Mouse (Mus musculus): ENCODE measurements at regions not wholly inside any gene's neighbourhood (a gene's known extent, or its start where the extent isn't known, plus 50 kb on each side); places are given as distances from the start of the nearest gene placed in this dataset.

GRCm38 (mm10) chr3:40456070-40456469, 75.0 kb upstream of the Intu start:
- Histone ChIP-seq H3K4me1 (ENCODE audit: control insufficient read depth, insufficient read depth, low read length) (no peaks in the 10 kb centered on the region), H3K27ac (ENCODE audit: insufficient read depth, low read length) (no peak overlapping the region), H3K4me3 (replicated peaks; ENCODE audit: insufficient read depth, low read depth, low read length) (no peak overlapping the region), H3K27me3 (ENCODE audit: control insufficient read depth, insufficient read depth, low read length) (no peaks in the 10 kb centered on the region)
- TF ChIP-seq CTCF (IDR thresholded peaks at IDR 0.05; ENCODE audit: borderline replicate concordance, insufficient read depth, low read depth, low read length) (no peak), POLR2A (IDR thresholded peaks at IDR 0.05; ENCODE audit: borderline replicate concordance, insufficient read depth, low read length) (no peak)
- 86% methylated on average over 2 of the region's 2 CpGs for WGBS
- no peak for DNase-seq

- Histone ChIP-seq H3K27me3 (ENCODE audit: control insufficient read depth, insufficient read depth, low read length) (no peaks in the 10 kb centered on the region), H3K27ac (ENCODE audit: insufficient read depth, low read length) (no peak overlapping the region)
- 91% methylated on average over 5 of the region's 5 CpGs for WGBS
Measured at GRCm38 (mm10) chr3:40458490-40458889, 72.6 kb upstream of the Intu start.

GRCm38 (mm10) chr3:40463446-40463845, 67.6 kb upstream of the Intu start:
- DNase-seq = no peak

More at GRCm38 (mm10) chr3:40458490-40458889, 72.6 kb upstream of the Intu start:
- no peak for TF ChIP-seq POLR2A (IDR thresholded peaks at IDR 0.05; ENCODE audit: borderline replicate concordance, insufficient read depth, low read length)
- no peak for TF ChIP-seq CTCF (IDR thresholded peaks at IDR 0.05; ENCODE audit: borderline replicate concordance, insufficient read depth, low read depth, low read length)
- Histone ChIP-seq H3K4me1 (ENCODE audit: control insufficient read depth, insufficient read depth, low read length) (no peaks in the 10 kb centered on the region), H3K4me3 (replicated peaks; ENCODE audit: insufficient read depth, low read depth, low read length) (no peak overlapping the region)
- DNase-seq = no peak

GRCm38 (mm10) chr3:40470101-40470500, 61.0 kb upstream of the Intu start:
- WGBS = 52% methylated on average over 6 of the region's 6 CpGs
- no peak overlapping the region for H3K4me3 ChIP-seq (replicated peaks; ENCODE audit: insufficient read depth, low read depth, low read length)
- H3K27ac ChIP-seq (ENCODE audit: insufficient read depth, low read length) = no peak overlapping the region
- DNase-seq = no peak
- TF ChIP-seq POLR2A (IDR thresholded peaks at IDR 0.05; ENCODE audit: borderline replicate concordance, insufficient read depth, low read length) (no peak), CTCF (IDR thresholded peaks at IDR 0.05; ENCODE audit: borderline replicate concordance, insufficient read depth, low read depth, low read length) (no peak)
- no peaks in the 10 kb centered on the region for H3K27me3 ChIP-seq (ENCODE audit: control insufficient read depth, insufficient read depth, low read length)
- H3K4me1 ChIP-seq (ENCODE audit: control insufficient read depth, insufficient read depth, low read length) = no peaks in the 10 kb centered on the region

More at GRCm38 (mm10) chr3:40463446-40463845, 67.6 kb upstream of the Intu start:
- Histone ChIP-seq H3K27ac (ENCODE audit: insufficient read depth, low read length) (no peak overlapping the region), H3K4me1 (ENCODE audit: control insufficient read depth, insufficient read depth, low read length) (no peaks in the 10 kb centered on the region), H3K27me3 (ENCODE audit: control insufficient read depth, insufficient read depth, low read length) (no peaks in the 10 kb centered on the region), H3K4me3 (replicated peaks; ENCODE audit: insufficient read depth, low read depth, low read length) (no peak overlapping the region)
- TF ChIP-seq POLR2A (IDR thresholded peaks at IDR 0.05; ENCODE audit: borderline replicate concordance, insufficient read depth, low read length) (no peak), CTCF (IDR thresholded peaks at IDR 0.05; ENCODE audit: borderline replicate concordance, insufficient read depth, low read depth, low read length) (no peak)
- 64% methylated on average over 5 of the region's 5 CpGs for WGBS

GRCm38 (mm10) chr3:40472766-40473165, 58.3 kb upstream of the Intu start:
- 91% methylated on average over 6 of the region's 6 CpGs for WGBS
- Histone ChIP-seq H3K4me3 (replicated peaks; ENCODE audit: insufficient read depth, low read depth, low read length) (no peak overlapping the region), H3K27me3 (ENCODE audit: control insufficient read depth, insufficient read depth, low read length) (no peaks in the 10 kb centered on the region), H3K27ac (ENCODE audit: insufficient read depth, low read length) (no peak overlapping the region), H3K4me1 (ENCODE audit: control insufficient read depth, insufficient read depth, low read length) (no peaks in the 10 kb centered on the region)
- no peak for TF ChIP-seq CTCF (IDR thresholded peaks at IDR 0.05; ENCODE audit: borderline replicate concordance, insufficient read depth, low read depth, low read length)
- no peak for TF ChIP-seq POLR2A (IDR thresholded peaks at IDR 0.05; ENCODE audit: borderline replicate concordance, insufficient read depth, low read length)
- DNase-seq = no peak

- no peaks in the 10 kb centered on the region for H3K4me1 ChIP-seq (ENCODE audit: control insufficient read depth, insufficient read depth, low read length)
- no peaks in the 10 kb centered on the region for H3K27me3 ChIP-seq (ENCODE audit: control insufficient read depth, insufficient read depth, low read length)
- TF ChIP-seq CTCF (IDR thresholded peaks at IDR 0.05; ENCODE audit: borderline replicate concordance, insufficient read depth, low read depth, low read length) = no peak
- TF ChIP-seq POLR2A (IDR thresholded peaks at IDR 0.05; ENCODE audit: borderline replicate concordance, insufficient read depth, low read length) = no peak
- H3K27ac ChIP-seq (ENCODE audit: insufficient read depth, low read length) = no peak overlapping the region
- no peak overlapping the region for H3K4me3 ChIP-seq (replicated peaks; ENCODE audit: insufficient read depth, low read depth, low read length)
- DNase-seq = no peak
- 80% methylated on average over 15 of the region's 15 CpGs for WGBS
Measured at GRCm38 (mm10) chr3:40480258-40480951, 50.7 kb upstream of the Intu start.
